Mouse (Mus musculus) thymus, postnatal 0 days (tissue): ENCODE measurements around the gene Mup22. TPM values are rescaled to one million over a fixed set of nuclear protein-coding genes. Genes with fewer than 3 reads are reported as not detected.
"Not testable (repeated sequence)": the region's sequence is repeated elsewhere in the genome, so short reads cannot be mapped to it uniquely, and the experiment has no call there.

ENCODE experiments used
- DNase-seq: peaks from one replicate; pipeline ENCODE4 v3.0.0-alpha.2; 2015; ENCODE audit warnings: low spot score
- polyA plus RNA-seq: library from polyadenylated mRNA; unstranded; fragments of >200 nt; fragmentation: Nextera tagmentation; extraction: Ambion mirVana; gene quantifications from 2 replicates; pipeline ENCODE4 v1.2.1, GENCODE M21; 2015

Gene Mup22
- not detected in 2 replicates for polyA plus RNA-seq

DNA sequence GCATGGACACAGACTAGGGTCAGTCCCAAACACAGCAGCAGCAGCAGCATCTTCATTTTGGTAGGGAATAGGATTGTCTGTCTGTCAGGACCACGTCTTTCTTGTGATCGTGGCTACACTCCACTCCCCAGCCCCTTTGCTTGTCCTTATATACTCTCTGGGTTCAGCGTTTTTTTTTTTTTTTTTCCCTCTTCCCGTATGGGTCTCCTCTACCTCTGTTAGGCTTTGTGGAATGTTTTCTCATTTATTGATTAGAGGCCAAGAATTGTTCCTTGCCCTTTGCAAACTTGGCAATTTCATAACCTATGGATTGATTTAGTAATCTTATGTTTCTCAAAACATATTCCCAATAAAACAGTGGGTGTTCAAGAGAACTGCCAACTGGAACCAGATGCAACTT lies at the start of gene Mup22:
Gene Mup22 (minus strand): TSS at position 101 of the 400 bp plus-strand sequence.
- not testable (repeated sequence) for DNase-seq

- not testable (repeated sequence) for DNase-seq
Measured at GRCm38 (mm10) chr4:60840889-60841288, 19.6 kb upstream of the Mup22 start.

Other genes with a start within 250 kb of the Mup22 start
- gene Mup10, start 239.3 kb downstream of the Mup22 start, polyA plus RNA-seq: not detected in 2 replicates
- gene Mup11, start 159.1 kb downstream of the Mup22 start, polyA plus RNA-seq: 0.31 TPM in 1 of 2 replicates, not detected in the other
- 0.44 TPM in 1 of 2 replicates, not detected in the other for gene Mup12, start 80.1 kb downstream of the Mup22 start, polyA plus RNA-seq